In the genomic region with DNA sequence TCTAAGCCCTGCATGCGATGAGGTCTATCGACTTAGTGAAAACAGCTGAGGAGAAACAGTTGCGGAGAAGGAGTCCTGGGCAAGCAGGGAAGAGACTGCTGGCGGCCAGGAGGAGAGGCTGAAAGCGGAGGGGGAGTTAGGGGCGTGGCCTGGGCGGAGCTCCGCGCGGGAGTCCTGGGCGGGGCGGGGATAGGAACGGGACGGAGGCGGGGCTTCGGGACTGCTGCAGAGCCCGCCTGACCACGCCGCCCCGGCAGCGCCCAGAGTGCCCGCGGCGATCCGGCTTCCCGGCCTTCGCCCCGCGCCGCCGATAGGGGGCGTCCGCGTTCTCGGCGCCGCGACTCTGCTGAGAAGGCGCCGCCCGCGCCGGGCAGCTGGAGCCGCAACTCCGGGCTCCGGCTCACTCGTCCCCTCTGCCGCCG, we compare ENCODE assay signal across 8 mouse cellular contexts. TPM values are rescaled to one million over a fixed set of nuclear protein-coding genes. Genes with fewer than 3 reads are reported as not detected.
DNase-seq lines count a peak whose midpoint lies in the region; ATAC-seq and TF ChIP-seq lines count a peak whose summit lies in the region.

A gene (plus strand): TSS at position 338 of the 422 bp plus-strand sequence.

- peak within 1 kb of the TSS; percentile 76 for H3K9ac ChIP-seq in forebrain, embryonic 12.5 days
- H3K9ac ChIP-seq in heart, postnatal 0 days (replicated peaks; ENCODE audit: low read depth, low read length) = peak within 1 kb of the TSS; percentile 97
- peak within 1 kb of the TSS; percentile 92 for H3K9ac ChIP-seq in liver, embryonic 16.5 days (ENCODE audit: low read depth, low read length)
- peak within 1 kb of the TSS; percentile 89 for H3K9ac ChIP-seq in neural tube, embryonic 13.5 days

- peak; percentile 49; the same call in 1 of the 2 replicates for TF ChIP-seq POLR2A in testis, adult 2 months (IDR thresholded peaks at IDR 0.05; ENCODE audit: control insufficient read depth, low read depth, low read length)

- H3K27me3 ChIP-seq in E14TG2a.4 (ENCODE audit: insufficient read depth, low read length) = no peaks in the 10 kb centered on the region
- peaks cover 20% of the 10 kb centered on the region for H3K27me3 ChIP-seq in forebrain, embryonic 12.5 days
- H3K27me3 ChIP-seq in heart, postnatal 0 days (ENCODE audit: control insufficient read depth, insufficient read depth, low read length) = no peaks in the 10 kb centered on the region
- H3K27me3 ChIP-seq in liver, embryonic 16.5 days (ENCODE audit: control insufficient read depth, insufficient read depth, low read depth, low read length) = no peaks in the 10 kb centered on the region
- H3K27me3 ChIP-seq in neural tube, embryonic 13.5 days = peaks cover 22% of the 10 kb centered on the region
- H3K27me3 ChIP-seq in testis, adult 2 months (ENCODE audit: control insufficient read depth, insufficient read depth, low read length) = no peaks in the 10 kb centered on the region

- under 1% methylated on average over 38 of the region's 49 CpGs for WGBS in forebrain, embryonic 12.5 days
- WGBS in heart, postnatal 0 days = 0% methylated on average over 20 of the region's 49 CpGs
- 0% methylated on average over 19 of the region's 49 CpGs for WGBS in liver, embryonic 16.5 days (ENCODE audit: insufficient replicate concordance)
- under 1% methylated on average over 44 of the region's 49 CpGs for WGBS in neural tube, embryonic 13.5 days

- H3K4me2 ChIP-seq in forebrain, embryonic 12.5 days = peak within 1 kb of the TSS; percentile 80
- H3K4me2 ChIP-seq in heart, postnatal 0 days (ENCODE audit: low read depth, low read length) = peak within 1 kb of the TSS; percentile 84
- H3K4me2 ChIP-seq in liver, embryonic 16.5 days (ENCODE audit: low read depth, low read length) = peak within 1 kb of the TSS; percentile 96
- peak within 1 kb of the TSS; percentile 82 for H3K4me2 ChIP-seq in neural tube, embryonic 13.5 days

- no peak for TF ChIP-seq EP300 in heart, postnatal 0 days (IDR thresholded peaks at IDR 0.05; ENCODE audit: low read depth)

- no peaks in the 10 kb centered on the region for H3K9me3 ChIP-seq in E14TG2a.4 (ENCODE audit: low read length)
- no peaks in the 10 kb centered on the region for H3K9me3 ChIP-seq in forebrain, embryonic 12.5 days
- no peaks in the 10 kb centered on the region for H3K9me3 ChIP-seq in heart, postnatal 0 days (replicated peaks; ENCODE audit: control insufficient read depth, low read length)
- H3K9me3 ChIP-seq in liver, embryonic 16.5 days (replicated peaks; ENCODE audit: control insufficient read depth, low read length) = no peaks in the 10 kb centered on the region
- H3K9me3 ChIP-seq in neural tube, embryonic 13.5 days = no peaks in the 10 kb centered on the region

- peak; percentile 93 for DNase-seq in c-Kit-positive CD71-positive TER-119-positive erythroid progenitor cells, embryonic 14.5 days (ENCODE audit: low spot score)
- peak; percentile 98 for DNase-seq in heart, postnatal 0 days (ENCODE audit: low spot score)
- peak; percentile 100 for DNase-seq in kidney, postnatal 4 days

- no peaks in the 10 kb centered on the region for H3K36me3 ChIP-seq in E14TG2a.4 (ENCODE audit: insufficient read depth, low read length)
- no peaks in the 10 kb centered on the region for H3K36me3 ChIP-seq in forebrain, embryonic 12.5 days (replicated peaks)
- no peaks in the 10 kb centered on the region for H3K36me3 ChIP-seq in heart, postnatal 0 days (replicated peaks; ENCODE audit: control insufficient read depth, insufficient read depth, low read length)
- H3K36me3 ChIP-seq in liver, embryonic 16.5 days (ENCODE audit: control insufficient read depth, insufficient read depth) = no peaks in the 10 kb centered on the region
- H3K36me3 ChIP-seq in neural tube, embryonic 13.5 days = no peaks in the 10 kb centered on the region
- no peaks in the 10 kb centered on the region for H3K36me3 ChIP-seq in testis, adult 2 months (ENCODE audit: control insufficient read depth, insufficient read depth, low read length)

- H3K4me3 ChIP-seq in E14TG2a.4 (replicated peaks; ENCODE audit: low read length) = peak within 1 kb of the TSS; percentile 93
- H3K4me3 ChIP-seq in forebrain, embryonic 12.5 days (replicated peaks) = peak within 1 kb of the TSS; percentile 65
- H3K4me3 ChIP-seq in heart, postnatal 0 days (ENCODE audit: low read depth, low read length) = peak within 1 kb of the TSS; percentile 95
- peak within 1 kb of the TSS; percentile 83 for H3K4me3 ChIP-seq in liver, embryonic 16.5 days (ENCODE audit: low read depth, low read length)
- H3K4me3 ChIP-seq in neural tube, embryonic 13.5 days = peak within 1 kb of the TSS; percentile 63
- peak within 1 kb of the TSS; percentile 90 for H3K4me3 ChIP-seq in testis, adult 2 months (ENCODE audit: control insufficient read depth, low read depth, low read length)

- no peak for TF ChIP-seq CTCF in E14TG2a.4 (conservative IDR thresholded peaks at IDR 0.05; ENCODE audit: low read length)
- peak; percentile 62 for TF ChIP-seq CTCF in heart, postnatal 0 days (IDR thresholded peaks at IDR 0.05; ENCODE audit: low read depth)
- peak; percentile 61 for TF ChIP-seq CTCF in testis, adult 2 months (IDR thresholded peaks at IDR 0.05; ENCODE audit: control insufficient read depth, insufficient read depth, insufficient replicate concordance, low read depth, low read length)

- ATAC-seq in forebrain, embryonic 12.5 days (ENCODE audit: low FRiP score) = peak; percentile 97
- ATAC-seq in heart, postnatal 0 days (ENCODE audit: insufficient read depth, low read depth) = peak; percentile 98
- peak; percentile 93 for ATAC-seq in liver, embryonic 16.5 days (ENCODE audit: low read depth)
- ATAC-seq in neural tube, embryonic 13.5 days (ENCODE audit: low read depth) = peak; percentile 97

- H3K4me1 ChIP-seq in E14TG2a.4 (replicated peaks; ENCODE audit: low read depth, low read length) = peaks cover 49% of the 10 kb centered on the region
- H3K4me1 ChIP-seq in forebrain, embryonic 12.5 days = peaks cover 29% of the 10 kb centered on the region
- H3K4me1 ChIP-seq in heart, postnatal 0 days (ENCODE audit: control insufficient read depth, insufficient read depth) = peaks cover 21% of the 10 kb centered on the region
- peaks cover 14% of the 10 kb centered on the region for H3K4me1 ChIP-seq in liver, embryonic 16.5 days (ENCODE audit: control insufficient read depth, low read depth, low read length)
- H3K4me1 ChIP-seq in neural tube, embryonic 13.5 days (replicated peaks) = peaks cover 31% of the 10 kb centered on the region
- peaks cover 9% of the 10 kb centered on the region for H3K4me1 ChIP-seq in testis, adult 2 months (ENCODE audit: control insufficient read depth, insufficient read depth, low read length)

- peak within 1 kb of the TSS; percentile 86 for H3K27ac ChIP-seq in forebrain, embryonic 12.5 days
- H3K27ac ChIP-seq in heart, postnatal 0 days (ENCODE audit: low read depth) = peak within 1 kb of the TSS; percentile 98
- H3K27ac ChIP-seq in liver, embryonic 16.5 days (ENCODE audit: low read length) = peak within 1 kb of the TSS; percentile 93
- H3K27ac ChIP-seq in neural tube, embryonic 13.5 days (replicated peaks) = peak within 1 kb of the TSS; percentile 94
- H3K27ac ChIP-seq in testis, adult 2 months (ENCODE audit: control insufficient read depth, insufficient read depth, low read depth, low read length) = peak within 1 kb of the TSS; percentile 75

RNA-seq across cellular contexts. Expression of the gene that starts here (rescaled TPM):
- polyA plus RNA-seq in forebrain, embryonic 12.5 days (2016; fragmentation: Nextera tagmentation; extraction: Ambion mirVana) = 6.7 and 14.8 TPM in 2 replicates
- 5.8 and 7.9 TPM in 2 replicates for total RNA-seq in heart, postnatal 0 days (2014; rRNA removed; ENCODE audit: low replicate concordance)
- 11.4 and 12.6 TPM in 2 replicates for polyA plus RNA-seq in heart, postnatal 0 days (2015; fragmentation: Nextera tagmentation; extraction: Ambion mirVana)
- 1.2 TPM in 2 replicates for polyA plus RNA-seq in liver, embryonic 16.5 days (2015; fragmentation: Nextera tagmentation; extraction: Ambion mirVana)
- polyA plus RNA-seq in neural tube, embryonic 13.5 days (2015; fragmentation: Nextera tagmentation; extraction: Ambion mirVana) = 14.5 and 18.7 TPM in 2 replicates
- polyA plus RNA-seq in testis, adult 2 months (2012; rRNA removed) = 2.4 and 2.8 TPM in 2 replicates

Comparison
In these comparisons a context has a peak if more than half of its experiments do, and no peak if none do; other contexts are left out.
1. Peak in every context shown above with its lines: DNase-seq, ATAC-seq, H3K4me3 ChIP-seq and H3K27ac ChIP-seq.